Mouse (Mus musculus) myocyte (in vitro differentiated cells): ENCODE data around the gene Scfd2.

Experiments used
- MYOG ChIP-seq, 3 experiments: IDR thresholded peaks; one replicate each; pipeline ENCODE4 v1.6.1; 2011; ENCODE audit warnings: control low read depth in 2 of 3, low read depth in 2 of 3, mild to moderate bottlenecking in 2 of 3; ENCODE audit not compliant: insufficient read length in 2 of 3, control insufficient read depth in 1 of 3, insufficient read depth in 1 of 3
- POLR2A ChIP-seq: IDR thresholded peaks from one replicate; pipeline ENCODE4 v1.6.1; 2011; ENCODE audit warnings: low read depth, mild to moderate bottlenecking, control low read depth, moderate library complexity; ENCODE audit not compliant: insufficient read length
- TCF12 ChIP-seq: IDR thresholded peaks from one replicate; pipeline ENCODE4 v1.6.1; 2011; ENCODE audit warnings: mild to moderate bottlenecking, control low read depth; ENCODE audit not compliant: poor library complexity, insufficient read depth, severe bottlenecking
- TCF3 ChIP-seq: IDR thresholded peaks from one replicate; pipeline ENCODE4 v1.6.1; 2011; ENCODE audit warnings: low read depth, control low read depth; ENCODE audit not compliant: insufficient read length
- USF1 ChIP-seq: IDR thresholded peaks from one replicate; pipeline ENCODE4 v1.6.1; 2011; ENCODE audit warnings: low read depth, mild to moderate bottlenecking, control low read depth, moderate library complexity

DNA sequence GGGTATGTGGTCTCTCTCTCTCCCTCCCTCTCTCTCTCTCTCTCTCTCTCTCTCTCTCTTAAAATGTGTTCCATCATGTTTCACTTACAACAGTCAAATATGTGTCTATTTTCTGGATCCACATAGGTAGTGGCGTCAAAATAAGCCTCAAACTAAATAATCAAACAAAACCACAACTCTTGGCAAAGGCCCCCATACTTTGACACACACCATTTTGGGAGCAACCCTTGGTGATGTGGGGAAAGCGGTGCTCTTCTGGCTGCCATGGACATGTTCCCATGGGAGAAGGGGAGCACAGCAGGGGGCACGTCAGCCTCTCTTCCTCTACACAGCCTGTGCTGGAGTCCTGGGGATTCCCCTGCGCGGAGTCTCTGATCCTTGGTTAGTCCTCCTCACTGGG, 340.6 kb downstream of the Scfd2 start:
- TF ChIP-seq TCF12, result no peak
- TF ChIP-seq USF1, result no peak
- TF ChIP-seq MYOG (IDR thresholded peaks at IDR 0.05; ENCODE audit: control insufficient read depth in 1 of 3, insufficient read depth in 1 of 3, insufficient read length in 2 of 3, low read depth in 2 of 3), result no peak
- TF ChIP-seq TCF3, result no peak
- no peak for TF ChIP-seq POLR2A
